Mouse (Mus musculus): ENCODE results near the gene Ttc23l. TPM values are rescaled to one million over a fixed set of nuclear protein-coding genes. Genes with fewer than 3 reads are reported as not detected.

Gene Ttc23l
- polyA plus RNA-seq (2012; rRNA removed) = not detected in 2 replicates

GRCm38 (mm10) chr15:10558465-10558864 lies at the start of gene Ttc23l:
TSS of gene Ttc23l (minus strand) at chr15:10558668.

GRCm38 (mm10) chr15:10485484-10486364 lies 72.7 kb downstream of the Ttc23l start, which contains the start of the genes Brix1 and Rad1:
TSS of gene Brix1 (minus strand) at chr15:10485947.
TSS of gene Rad1 (plus strand) at chr15:10486018.

GRCm38 (mm10) chr15:10470151-10470831 lies 88.2 kb downstream of the Ttc23l start, which contains the start of gene Dnajc21:
TSS of gene Dnajc21 (minus strand) at chr15:10470516.

Other genes with a start within 250 kb of the Ttc23l start
- gene Gm21973, start 233.3 kb downstream of the Ttc23l start, polyA plus RNA-seq (2012; rRNA removed) = not detected in 2 replicates
- gene Agxt2, start 200.1 kb downstream of the Ttc23l start, polyA plus RNA-seq (2012; rRNA removed) = not detected in 2 replicates
- gene Dnajc21, start 88.2 kb downstream of the Ttc23l start, polyA plus RNA-seq (2012; rRNA removed) = 13.5 and 13.8 TPM in 2 replicates
- gene Brix1, start 72.7 kb downstream of the Ttc23l start, polyA plus RNA-seq (2012; rRNA removed) = 24.8 and 25.7 TPM in 2 replicates
- 23.7 and 26.4 TPM in 2 replicates for gene Rad1, start 72.7 kb downstream of the Ttc23l start, polyA plus RNA-seq (2012; rRNA removed)
- 23.4 and 25.7 TPM in 2 replicates for gene Rai14, start 156.0 kb upstream of the Ttc23l start, polyA plus RNA-seq (2012; rRNA removed)

All from central nervous system, embryonic 14 days (tissue).